Mouse (Mus musculus): ENCODE data around the gene Zfp472. TPM values are rescaled to one million over a fixed set of nuclear protein-coding genes. Genes with fewer than 3 reads are reported as not detected.
"Not testable (repeated sequence)": the region's sequence is repeated elsewhere in the genome, so short reads cannot be mapped to it uniquely, and the experiment has no call there.

Zfp472 gene
- polyA plus RNA-seq, 1 experiment from 2014 or later = 6.5 TPM

DNA sequence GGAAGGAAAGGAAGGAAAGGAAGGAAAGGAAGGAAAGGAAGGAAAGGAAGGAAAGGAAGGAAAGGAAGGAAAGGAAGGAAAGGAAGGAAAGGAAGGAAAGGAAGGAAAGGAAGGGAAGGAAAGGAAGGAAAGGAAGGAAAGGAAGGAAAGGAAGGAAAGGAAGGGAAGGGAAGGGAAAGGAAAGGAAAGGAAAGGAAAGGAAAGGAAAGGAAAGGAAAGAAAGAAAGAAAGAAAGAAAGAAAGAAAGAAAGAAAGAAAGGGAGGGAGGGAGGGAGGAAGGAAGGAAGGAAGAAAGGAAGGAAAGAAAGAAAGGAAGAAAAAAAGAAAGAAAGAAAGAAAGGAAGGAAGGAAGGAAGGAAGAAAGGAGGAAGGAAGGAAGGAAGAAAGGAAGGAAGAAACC is 54.8 kb downstream of the Zfp472 start:
- DNase-seq; ATAC-seq (ENCODE audit: low read depth); H3K4me1 ChIP-seq (replicated peaks); H3K27me3 ChIP-seq; H3K27ac ChIP-seq; H3K4me2 ChIP-seq; H3K9ac ChIP-seq; H3K4me3 ChIP-seq (replicated peaks): not testable (repeated sequence)
- H3K36me3 ChIP-seq = peaks cover 51% of the 10 kb centered on the region
- peaks cover 27% of the 10 kb centered on the region for H3K9me3 ChIP-seq (replicated peaks)

Other genes starting within 250 kb of the Zfp472 start
- gene Zfp871, start 177.5 kb upstream of the Zfp472 start, polyA plus RNA-seq (2015; fragmentation: Nextera tagmentation; extraction: Ambion mirVana) = 10.1 and 12.4 TPM in 2 replicates
- gene Zfp811, start 155.9 kb upstream of the Zfp472 start, polyA plus RNA-seq (2015; fragmentation: Nextera tagmentation; extraction: Ambion mirVana) = 0.09 and 0.15 TPM in 2 replicates
- gene Zfp799, start 135.6 kb upstream of the Zfp472 start, polyA plus RNA-seq (2015; fragmentation: Nextera tagmentation; extraction: Ambion mirVana) = 1.7 and 2.0 TPM in 2 replicates
- gene Zfp870, start 74.2 kb upstream of the Zfp472 start, polyA plus RNA-seq (2015; fragmentation: Nextera tagmentation; extraction: Ambion mirVana) = 1.9 and 2.0 TPM in 2 replicates
- not detected in 2 replicates for gene Cyp4f14, start 48.5 kb upstream of the Zfp472 start, polyA plus RNA-seq (2015; fragmentation: Nextera tagmentation; extraction: Ambion mirVana)
- 4.0 and 5.0 TPM in 2 replicates for gene Cyp4f13, start 18.4 kb upstream of the Zfp472 start, polyA plus RNA-seq (2015; fragmentation: Nextera tagmentation; extraction: Ambion mirVana)
- 3.5 and 4.0 TPM in 2 replicates for gene Zfp952, start 27.3 kb downstream of the Zfp472 start, polyA plus RNA-seq (2015; fragmentation: Nextera tagmentation; extraction: Ambion mirVana)
- 2.7 and 3.3 TPM in 2 replicates for gene Zfp763, start 67.6 kb downstream of the Zfp472 start, polyA plus RNA-seq (2015; fragmentation: Nextera tagmentation; extraction: Ambion mirVana)
- not detected in 2 replicates for gene 4921501E09Rik, start 102.2 kb downstream of the Zfp472 start, polyA plus RNA-seq (2015; fragmentation: Nextera tagmentation; extraction: Ambion mirVana)
- gene Zfp563, start 123.5 kb downstream of the Zfp472 start, polyA plus RNA-seq (2015; fragmentation: Nextera tagmentation; extraction: Ambion mirVana) = 1.5 TPM in 2 replicates
- gene Morc2b, start 173.9 kb downstream of the Zfp472 start, polyA plus RNA-seq (2015; fragmentation: Nextera tagmentation; extraction: Ambion mirVana) = not detected in 2 replicates
- not detected in 2 replicates for gene Olfr55, start 202.6 kb downstream of the Zfp472 start, polyA plus RNA-seq (2015; fragmentation: Nextera tagmentation; extraction: Ambion mirVana)
- gene Olfr239, start 225.5 kb downstream of the Zfp472 start, polyA plus RNA-seq (2015; fragmentation: Nextera tagmentation; extraction: Ambion mirVana) = not detected in 2 replicates